Mouse (Mus musculus) myocyte (in vitro differentiated cells): ENCODE measurements at regions not wholly inside any gene's neighbourhood (a gene's known extent, or its start where the extent isn't known, plus 50 kb on each side); places are given as distances from the start of the nearest gene placed in this dataset.

Experiments used
- H3K27me3 ChIP-seq: one replicate; pipeline ENCODE4 v1.6.1; 2011; ENCODE audit not compliant: control insufficient read depth, insufficient read depth, insufficient read length
- H3K36me3 ChIP-seq: one replicate; pipeline ENCODE4 v1.6.1; 2011; ENCODE audit not compliant: control insufficient read depth, insufficient read depth
- H3K4me2 ChIP-seq: one replicate; pipeline ENCODE4 v1.6.1; 2011; ENCODE audit warnings: low read depth, control low read depth
- H3K4me3 ChIP-seq: one replicate; pipeline ENCODE4 v1.5.1; 2011; ENCODE audit warnings: mild to moderate bottlenecking, control low read depth, moderate library complexity
- H3K79me2 ChIP-seq: one replicate; pipeline ENCODE4 v1.6.1; 2011; ENCODE audit not compliant: control insufficient read depth, insufficient read depth
- H3ac ChIP-seq: one replicate; pipeline ENCODE4 v1.6.1; 2011; ENCODE audit not compliant: control insufficient read depth, insufficient read length
- CEBPB ChIP-seq: IDR thresholded peaks from 2 replicates; pipeline ENCODE4 v1.6.1; 2011; ENCODE audit warnings: mild to moderate bottlenecking, moderate library complexity; ENCODE audit not compliant: poor library complexity, insufficient read depth, severe bottlenecking
- E2F4 ChIP-seq: IDR thresholded peaks from one replicate; pipeline ENCODE4 v1.6.1; 2011; ENCODE audit warnings: mild to moderate bottlenecking, control low read depth, moderate library complexity; ENCODE audit not compliant: insufficient read depth
- MAX ChIP-seq: IDR thresholded peaks from one replicate; pipeline ENCODE4 v1.6.1; 2011; ENCODE audit warnings: low read depth, mild to moderate bottlenecking, control low read depth
- MYOD1 ChIP-seq, 3 experiments: IDR thresholded peaks; one replicate each; pipeline ENCODE4 v1.6.1; 2011; ENCODE audit warnings: control low read depth in 2 of 3, low read depth in 2 of 3, mild to moderate bottlenecking in 2 of 3, moderate library complexity in 1 of 3; ENCODE audit not compliant: insufficient read length in 2 of 3, control insufficient read depth in 1 of 3
- MYOG ChIP-seq, 3 experiments: IDR thresholded peaks; one replicate each; pipeline ENCODE4 v1.6.1; 2011; ENCODE audit warnings: control low read depth in 2 of 3, low read depth in 2 of 3, mild to moderate bottlenecking in 2 of 3; ENCODE audit not compliant: insufficient read length in 2 of 3, control insufficient read depth in 1 of 3, insufficient read depth in 1 of 3
- POLR2A ChIP-seq: IDR thresholded peaks from one replicate; pipeline ENCODE4 v1.6.1; 2011; ENCODE audit warnings: low read depth, mild to moderate bottlenecking, control low read depth, moderate library complexity; ENCODE audit not compliant: insufficient read length
- POLR2AphosphoS2 ChIP-seq: IDR thresholded peaks from one replicate; pipeline ENCODE4 v1.6.1; 2011; ENCODE audit warnings: low read depth, control low read depth; ENCODE audit not compliant: insufficient read length
- REST ChIP-seq: IDR thresholded peaks from one replicate; pipeline ENCODE4 v1.6.1; 2011; ENCODE audit warnings: mild to moderate bottlenecking, control low read depth, moderate library complexity; ENCODE audit not compliant: insufficient read depth, insufficient read length
- SRF ChIP-seq: IDR thresholded peaks from one replicate; pipeline ENCODE4 v1.6.1; 2011; ENCODE audit warnings: low read depth; ENCODE audit not compliant: control insufficient read depth, insufficient read length
- TCF12 ChIP-seq: IDR thresholded peaks from one replicate; pipeline ENCODE4 v1.6.1; 2011; ENCODE audit warnings: mild to moderate bottlenecking, control low read depth; ENCODE audit not compliant: poor library complexity, insufficient read depth, severe bottlenecking
- TCF3 ChIP-seq: IDR thresholded peaks from one replicate; pipeline ENCODE4 v1.6.1; 2011; ENCODE audit warnings: low read depth, control low read depth; ENCODE audit not compliant: insufficient read length
- USF1 ChIP-seq: IDR thresholded peaks from one replicate; pipeline ENCODE4 v1.6.1; 2011; ENCODE audit warnings: low read depth, mild to moderate bottlenecking, control low read depth, moderate library complexity

DNA sequence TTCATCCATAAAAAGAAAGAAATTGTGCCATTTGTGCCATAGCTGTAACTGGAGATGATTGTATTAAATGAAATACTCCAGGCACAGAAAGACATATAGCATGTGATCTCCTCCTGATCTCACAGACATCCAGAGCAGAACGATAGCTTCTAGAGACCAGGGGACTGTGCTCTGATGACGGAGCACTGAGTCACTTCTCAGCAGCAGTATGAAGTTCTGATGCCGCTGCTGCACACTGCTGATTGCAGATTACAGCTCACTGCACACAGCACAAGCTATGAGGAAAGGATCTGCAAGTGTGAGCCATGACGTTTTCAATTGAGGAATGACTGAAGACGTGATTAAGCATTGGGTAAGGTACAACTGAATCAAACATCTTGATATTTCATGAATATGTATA lies 190.6 kb upstream of the Adamts9 start:
- Histone ChIP-seq H3K36me3 (no peaks in the 10 kb centered on the region), H3K27me3 (no peaks in the 10 kb centered on the region), H3K79me2 (no peaks in the 10 kb centered on the region), H3K4me3 (no peak overlapping the region), H3K4me2 (peak overlapping the region; percentile 46), H3ac (no peak overlapping the region)
- TF ChIP-seq POLR2A (no peak), CEBPB (no peak), TCF12 (no peak), MYOD1 (IDR thresholded peaks at IDR 0.05; ENCODE audit: control insufficient read depth in 1 of 3, insufficient read length in 2 of 3, low read depth in 2 of 3) (no peak), MAX (no peak)

DNA sequence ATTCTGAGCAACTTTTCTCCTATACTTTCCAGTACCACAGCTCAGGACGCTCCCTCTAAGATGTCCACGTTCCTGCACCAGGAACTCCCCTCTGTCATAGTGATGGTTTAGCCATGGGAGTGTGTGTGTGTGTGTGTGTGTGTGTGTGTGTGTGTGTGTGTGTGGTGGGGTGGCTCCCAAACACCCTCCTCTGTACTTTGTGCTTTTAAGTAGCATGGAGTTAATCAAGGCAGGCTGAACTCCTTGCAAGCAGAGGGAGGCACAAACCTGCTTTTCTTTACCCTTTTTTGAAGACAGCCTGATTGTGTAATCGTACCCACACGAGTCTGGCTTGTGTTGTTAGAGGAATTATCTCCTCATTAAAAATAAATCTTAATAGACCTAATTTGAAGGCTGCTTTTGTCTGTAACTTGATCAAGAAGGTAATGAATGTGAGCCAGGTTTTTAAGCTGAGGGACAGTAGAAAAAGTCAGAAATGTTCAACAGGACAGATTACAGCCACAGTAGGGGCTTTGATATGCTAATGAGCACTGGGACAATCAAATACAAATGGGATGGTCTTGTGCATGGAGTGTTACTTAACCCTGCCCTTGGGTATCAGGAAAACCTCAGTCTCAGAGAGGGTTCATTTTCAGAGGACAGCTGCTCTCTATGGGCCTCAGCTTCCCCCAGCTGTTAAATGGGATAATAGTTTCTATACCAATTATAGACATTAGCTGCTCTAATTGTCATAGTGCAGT lies 187.8 kb upstream of the Adamts9 start:
- Histone ChIP-seq H3K79me2 (no peaks in the 10 kb centered on the region), H3ac (no peak overlapping the region), H3K4me2 (no peak overlapping the region), H3K4me3 (no peak overlapping the region), H3K27me3 (no peaks in the 10 kb centered on the region), H3K36me3 (no peaks in the 10 kb centered on the region)
- no peak for TF ChIP-seq MYOG (IDR thresholded peaks at IDR 0.05; ENCODE audit: control insufficient read depth in 1 of 3, insufficient read depth in 1 of 3, insufficient read length in 2 of 3, low read depth in 2 of 3)
- TF ChIP-seq POLR2AphosphoS2 = no peak
- no peak for TF ChIP-seq MAX
- no peak for TF ChIP-seq E2F4
- no peak for TF ChIP-seq TCF12
- no peak for TF ChIP-seq POLR2A
- no peak for TF ChIP-seq MYOD1 (IDR thresholded peaks at IDR 0.05; ENCODE audit: control insufficient read depth in 1 of 3, insufficient read length in 2 of 3, low read depth in 2 of 3)
- no peak for TF ChIP-seq CEBPB
- TF ChIP-seq USF1 = no peak
- TF ChIP-seq REST = no peak
- TF ChIP-seq TCF3 = no peak

DNA sequence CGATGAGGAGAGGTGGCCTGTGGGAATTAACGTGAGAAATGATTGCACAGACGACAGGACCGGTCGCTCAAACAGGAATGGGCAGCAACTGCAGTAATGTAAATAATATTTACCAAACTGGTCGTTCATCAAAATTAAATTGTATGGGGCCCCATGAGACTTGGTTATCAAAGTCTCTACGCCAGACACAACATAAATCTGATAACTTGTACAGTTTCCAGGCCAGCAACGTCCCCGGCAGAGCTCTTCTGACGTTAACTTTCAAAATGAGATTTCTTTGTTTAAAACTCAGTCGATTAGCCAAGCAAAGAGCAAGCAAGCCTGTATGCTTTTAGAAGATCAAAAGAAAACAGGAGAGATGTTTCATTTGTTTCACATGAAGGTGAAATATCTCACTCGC lies 176.2 kb upstream of the Adamts9 start:
- H3K4me3 ChIP-seq = no peak overlapping the region
- no peak for TF ChIP-seq POLR2AphosphoS2
- no peak for TF ChIP-seq REST
- no peak for TF ChIP-seq POLR2A
- no peak for TF ChIP-seq E2F4
- TF ChIP-seq MYOD1 (IDR thresholded peaks at IDR 0.05; ENCODE audit: control insufficient read depth in 1 of 3, insufficient read length in 2 of 3, low read depth in 2 of 3) = no peak
- TF ChIP-seq TCF12 = no peak
- TF ChIP-seq MAX = no peak
- TF ChIP-seq SRF = no peak
- H3K27me3 ChIP-seq = no peaks in the 10 kb centered on the region
- H3K36me3 ChIP-seq = no peaks in the 10 kb centered on the region
- H3ac ChIP-seq = no peak overlapping the region
- H3K4me2 ChIP-seq = no peak overlapping the region
- no peaks in the 10 kb centered on the region for H3K79me2 ChIP-seq

DNA sequence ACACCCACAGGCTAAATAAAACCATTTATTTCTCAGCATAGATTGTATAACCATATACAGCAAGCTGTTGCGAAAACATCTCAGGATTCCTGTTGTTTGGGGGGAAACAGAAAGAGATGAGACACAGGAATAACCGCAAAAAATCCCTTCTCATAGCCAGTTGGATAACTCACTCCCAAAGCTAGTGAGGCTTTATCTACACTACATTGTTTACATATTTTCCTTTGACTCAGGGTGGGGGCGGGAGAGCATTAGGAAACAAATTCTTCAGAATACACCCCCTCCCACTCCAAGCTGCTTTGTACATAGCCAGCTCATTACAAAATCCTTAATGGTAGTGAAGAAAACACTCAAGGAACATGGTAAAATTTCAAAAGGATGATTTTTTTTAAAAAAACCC lies 170.1 kb upstream of the Adamts9 start:
- H3K79me2 ChIP-seq = no peaks in the 10 kb centered on the region
- TF ChIP-seq CEBPB = no peak
- no peak for TF ChIP-seq POLR2AphosphoS2
- TF ChIP-seq REST = no peak
- no peak for TF ChIP-seq MAX
- TF ChIP-seq POLR2A = no peak
- TF ChIP-seq E2F4 = no peak
- TF ChIP-seq USF1 = no peak
- no peak for TF ChIP-seq SRF
- no peak for TF ChIP-seq TCF3
- no peak for TF ChIP-seq TCF12
- TF ChIP-seq MYOD1 (IDR thresholded peaks at IDR 0.05; ENCODE audit: control insufficient read depth in 1 of 3, insufficient read length in 2 of 3, low read depth in 2 of 3) = no peak
- TF ChIP-seq MYOG (IDR thresholded peaks at IDR 0.05; ENCODE audit: control insufficient read depth in 1 of 3, insufficient read depth in 1 of 3, insufficient read length in 2 of 3, low read depth in 2 of 3) = no peak
- no peaks in the 10 kb centered on the region for H3K36me3 ChIP-seq
- no peaks in the 10 kb centered on the region for H3K27me3 ChIP-seq
- no peak overlapping the region for H3ac ChIP-seq
- no peak overlapping the region for H3K4me2 ChIP-seq
- no peak overlapping the region for H3K4me3 ChIP-seq

DNA sequence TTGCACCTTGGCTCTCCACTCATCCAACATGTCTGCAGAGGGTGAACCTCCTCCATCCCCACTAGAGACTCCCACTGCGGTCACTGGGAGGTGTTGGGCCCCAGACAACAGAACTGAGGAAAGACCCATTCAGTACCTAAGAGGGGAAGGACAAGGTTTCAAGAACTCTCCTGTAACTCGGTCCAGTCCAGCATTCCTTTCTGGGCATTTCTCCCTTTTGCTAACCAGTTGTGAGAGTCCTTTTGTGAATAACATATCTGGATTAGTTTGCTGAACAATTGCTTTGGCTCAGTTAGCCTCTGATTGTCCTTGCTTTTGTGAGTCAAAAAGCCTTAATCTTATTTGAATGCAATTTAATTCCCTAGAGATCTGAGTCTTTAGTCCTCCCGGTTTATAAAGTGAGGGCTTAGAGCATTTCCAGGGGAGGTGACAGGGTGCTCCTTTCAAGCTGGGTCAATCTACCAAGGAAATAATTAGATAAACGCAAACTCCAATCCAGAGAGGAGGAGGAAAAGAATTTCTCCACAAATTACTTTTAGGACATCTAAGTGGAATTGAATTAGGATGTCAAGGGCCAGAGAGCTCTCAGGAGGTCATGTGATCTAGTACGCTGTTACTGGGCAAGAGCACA lies 151.6 kb upstream of the Adamts9 start:
- Histone ChIP-seq H3ac (no peak overlapping the region), H3K4me3 (no peak overlapping the region), H3K36me3 (no peaks in the 10 kb centered on the region), H3K4me2 (no peak overlapping the region), H3K79me2 (no peaks in the 10 kb centered on the region), H3K27me3 (no peaks in the 10 kb centered on the region)
- TF ChIP-seq SRF = no peak
- no peak for TF ChIP-seq E2F4
- TF ChIP-seq POLR2AphosphoS2 = no peak
- TF ChIP-seq TCF12 = no peak
- TF ChIP-seq MYOG (IDR thresholded peaks at IDR 0.05; ENCODE audit: control insufficient read depth in 1 of 3, insufficient read depth in 1 of 3, insufficient read length in 2 of 3, low read depth in 2 of 3) = no peak
- TF ChIP-seq USF1 = no peak
- TF ChIP-seq POLR2A = no peak
- no peak for TF ChIP-seq MYOD1 (IDR thresholded peaks at IDR 0.05; ENCODE audit: control insufficient read depth in 1 of 3, insufficient read length in 2 of 3, low read depth in 2 of 3)
- TF ChIP-seq CEBPB = no peak
- no peak for TF ChIP-seq MAX
- TF ChIP-seq TCF3 = no peak
- no peak for TF ChIP-seq REST
